Mouse (Mus musculus): ENCODE data around the gene Lcn4. TPM values are rescaled to one million over a fixed set of nuclear protein-coding genes. Genes with fewer than 3 reads are reported as not detected.

Gene Lcn4
- polyA plus RNA-seq (2012; fragmentation: generic; extraction: Trizol) = not detected

DNA sequence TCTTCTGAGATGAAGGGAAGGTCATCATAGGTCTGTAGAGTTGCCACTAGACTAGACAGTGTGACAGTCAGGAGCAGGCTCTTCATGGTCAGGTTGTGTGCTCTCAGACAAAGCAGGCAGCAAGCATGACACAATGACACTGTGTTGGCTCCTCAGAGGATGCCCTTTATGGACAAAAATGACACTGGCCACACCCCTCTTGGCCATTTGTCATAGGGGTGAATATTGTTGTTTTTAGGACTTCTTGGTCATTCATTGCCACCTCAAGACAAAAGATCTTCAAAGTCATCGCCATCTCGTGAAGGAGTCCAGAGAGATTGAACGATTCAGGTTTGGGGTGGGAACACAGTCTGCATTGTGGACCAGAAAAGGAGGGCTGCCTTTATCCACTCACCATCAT lies at the start of gene Lcn4:
Gene Lcn4 (minus strand): TSS at position 101 of the 400 bp plus-strand sequence.

DNA sequence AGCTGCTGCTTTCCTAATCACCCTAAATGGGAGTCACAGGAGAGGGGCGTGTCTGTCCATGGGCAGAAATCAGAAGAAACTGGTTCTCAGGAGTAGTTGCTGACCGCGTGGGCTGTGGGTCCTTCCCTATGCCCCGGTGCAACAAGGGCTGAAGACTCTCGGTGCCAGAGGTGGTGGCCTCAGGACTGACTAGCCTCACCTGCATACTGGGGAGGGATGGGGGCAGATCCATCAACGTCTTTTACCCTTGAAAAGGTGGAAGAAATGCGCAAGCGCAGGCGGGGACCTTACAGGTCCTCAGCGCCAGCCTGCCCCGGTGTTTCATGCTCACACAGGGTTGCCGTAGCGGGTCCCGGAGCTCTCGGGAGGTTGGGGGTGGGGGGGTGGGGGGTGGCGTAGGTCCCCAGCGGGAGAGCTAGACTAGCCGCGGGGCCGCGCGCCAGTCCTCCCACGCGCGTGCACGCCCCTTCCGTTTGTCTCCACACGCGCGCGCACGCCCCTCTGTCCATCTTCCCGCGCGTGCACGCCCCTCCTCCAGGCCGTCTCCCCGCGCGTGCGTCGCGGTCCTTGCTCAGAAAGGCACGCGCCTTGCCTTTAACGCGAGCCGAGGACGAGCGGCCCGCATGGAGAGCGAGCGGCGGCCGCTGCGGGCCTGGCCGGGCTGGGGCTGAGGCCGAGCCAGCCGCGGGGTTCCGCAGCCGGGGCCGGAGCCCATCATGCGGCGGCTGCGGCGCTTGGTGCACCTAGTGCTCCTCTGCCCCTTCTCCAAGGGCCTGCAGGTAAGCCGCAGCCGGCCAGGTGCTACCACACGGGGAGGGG lies 43.0 kb downstream of the Lcn4 start, which contains the start of gene Fam69b:
Gene Fam69b (plus strand): TSS at position 537 of the 819 bp plus-strand sequence.

Other genes with a start within 250 kb of the Lcn4 start
- 10 to 100 TPM in 1 of 2 experiments, 1 to 10 TPM in 1; 4.5 to 25.2 TPM for gene Sec16a, start 226.1 kb downstream of the Lcn4 start, polyA plus RNA-seq (2012; fragmentation: generic; extraction: Trizol)
- gene Notch1, start 154.6 kb downstream of the Lcn4 start, polyA plus RNA-seq (2012; fragmentation: generic; extraction: Trizol) = 10 to 100 TPM in 1 of 2 experiments, under 1 TPM in 1; 0.28 to 11.8 TPM
- gene Egfl7, start 91.3 kb downstream of the Lcn4 start, polyA plus RNA-seq (2012; fragmentation: generic; extraction: Trizol) = 1 to 10 TPM; 6.8 to 8.8 TPM
- gene Gm20532, start 84.6 kb downstream of the Lcn4 start, polyA plus RNA-seq (2012; fragmentation: generic; extraction: Trizol) = not detected
- gene Agpat2, start 66.9 kb downstream of the Lcn4 start, polyA plus RNA-seq (2012; fragmentation: generic; extraction: Trizol) = 10 to 100 TPM; 55.1 to 65.9 TPM
- 10 to 100 TPM; 15.9 to 42.0 TPM for gene Fam69b, start 42.8 kb downstream of the Lcn4 start, polyA plus RNA-seq (2012; fragmentation: generic; extraction: Trizol)
- gene Abo, start 193.7 kb upstream of the Lcn4 start, polyA plus RNA-seq (2012; fragmentation: generic; extraction: Trizol) = not detected
- gene Surf6, start 231.6 kb upstream of the Lcn4 start, polyA plus RNA-seq (2012; fragmentation: generic; extraction: Trizol) = 10 to 100 TPM in 1 of 2 experiments, 1 to 10 TPM in 1; 6.2 to 11.8 TPM
- 10 to 100 TPM; 18.1 to 33.0 TPM for gene Med22, start 239.4 kb upstream of the Lcn4 start, polyA plus RNA-seq (2012; fragmentation: generic; extraction: Trizol)
- gene Rpl7a, start 239.5 kb upstream of the Lcn4 start, polyA plus RNA-seq (2012; fragmentation: generic; extraction: Trizol) = 1,000 to 10,000 TPM; 2,251 to 2,959 TPM
- gene Surf2, start 245.1 kb upstream of the Lcn4 start, polyA plus RNA-seq (2012; fragmentation: generic; extraction: Trizol) = 10 to 100 TPM; 14.8 to 23.7 TPM
- gene Surf1, start 245.2 kb upstream of the Lcn4 start, polyA plus RNA-seq (2012; fragmentation: generic; extraction: Trizol) = 10 to 100 TPM; 46.8 to 97.0 TPM